Mouse (Mus musculus): ENCODE measurements around the gene Olfr117. TPM values are rescaled to one million over a fixed set of nuclear protein-coding genes. Genes with fewer than 3 reads are reported as not detected.

Gene Olfr117
- not detected in 2 replicates for polyA plus RNA-seq (2015; fragmentation: Nextera tagmentation; extraction: Ambion mirVana)

DNA sequence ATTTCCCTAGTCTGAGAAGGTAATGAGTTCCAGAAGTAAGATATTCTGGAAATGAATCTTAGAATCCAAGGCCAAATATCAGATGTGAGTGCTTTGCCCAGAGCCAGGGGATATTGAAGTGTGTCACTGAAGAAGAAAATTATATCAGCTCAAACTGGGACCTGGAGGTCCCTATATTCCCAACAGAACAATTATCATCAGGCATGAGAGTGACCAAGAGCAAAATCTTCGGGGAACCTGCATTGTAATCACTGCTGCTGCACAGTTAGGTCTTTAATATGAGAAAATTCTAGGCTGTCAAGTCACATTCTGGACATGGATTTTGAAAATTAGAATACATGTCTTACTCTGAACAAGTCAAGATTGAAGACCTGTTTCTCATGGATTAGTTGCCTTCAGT lies at the start of gene Olfr117:
Gene Olfr117 (minus strand): TSS at position 101 of the 400 bp plus-strand sequence.

DNA sequence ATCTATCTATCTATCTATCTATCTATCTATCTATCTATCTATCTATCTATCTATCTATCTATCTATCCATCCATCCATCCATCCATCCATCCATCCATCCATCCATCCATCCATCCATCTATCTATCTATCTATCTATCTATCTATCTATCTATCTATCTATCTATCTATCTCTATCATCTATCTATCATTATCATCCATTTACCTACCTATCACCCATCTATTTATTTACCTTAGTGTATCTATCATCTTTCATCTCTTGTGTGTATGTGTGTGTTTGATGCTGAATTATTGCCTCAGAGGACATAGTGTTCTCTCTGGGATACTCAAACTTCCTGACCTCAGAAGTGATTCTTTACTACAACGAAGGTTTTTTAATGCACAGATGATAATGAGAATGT lies 32.7 kb upstream of the Olfr117 start, which contains the start of gene Olfr119:
Gene Olfr119 (plus strand): TSS at position 301 of the 400 bp plus-strand sequence.

GRCm38 (mm10) chr17:37666688-37667087 lies 3.1 kb upstream of the Olfr117 start, which contains the start of gene Olfr118:
Gene Olfr118 (plus strand): TSS chr17:37666988.

GRCm38 (mm10) chr17:37627009-37627408 lies 36.6 kb downstream of the Olfr117 start, which contains the start of the genes Olfr115 and Olfr116:
Gene Olfr115 (minus strand): TSS chr17:37627109.
Gene Olfr116 (minus strand): TSS chr17:37627199.

Other genes starting within 250 kb of the Olfr117 start
- gene Olfr108, start 218.3 kb downstream of the Olfr117 start, polyA plus RNA-seq (2015; fragmentation: Nextera tagmentation; extraction: Ambion mirVana): not detected in 2 replicates
- gene Olfr109, start 204.9 kb downstream of the Olfr117 start, polyA plus RNA-seq (2015; fragmentation: Nextera tagmentation; extraction: Ambion mirVana): not detected in 2 replicates
- 0.16 TPM in 1 of 2 replicates, not detected in the other for gene H2-M2, start 180.2 kb downstream of the Olfr117 start, polyA plus RNA-seq (2015; fragmentation: Nextera tagmentation; extraction: Ambion mirVana)
- gene Olfr110, start 171.3 kb downstream of the Olfr117 start, polyA plus RNA-seq (2015; fragmentation: Nextera tagmentation; extraction: Ambion mirVana): not detected in 2 replicates
- 0.05 TPM in 1 of 2 replicates, not detected in the other for gene Olfr111, start 155.8 kb downstream of the Olfr117 start, polyA plus RNA-seq (2015; fragmentation: Nextera tagmentation; extraction: Ambion mirVana)
- not detected in 2 replicates for gene Olfr112, start 94.3 kb downstream of the Olfr117 start, polyA plus RNA-seq (2015; fragmentation: Nextera tagmentation; extraction: Ambion mirVana)
- gene Olfr113, start 86.1 kb downstream of the Olfr117 start, polyA plus RNA-seq (2015; fragmentation: Nextera tagmentation; extraction: Ambion mirVana): not detected in 2 replicates
- not detected in 2 replicates for gene Olfr114, start 71.0 kb downstream of the Olfr117 start, polyA plus RNA-seq (2015; fragmentation: Nextera tagmentation; extraction: Ambion mirVana)
- gene Olfr115, start 36.7 kb downstream of the Olfr117 start, polyA plus RNA-seq (2015; fragmentation: Nextera tagmentation; extraction: Ambion mirVana): not detected in 2 replicates
- not detected in 2 replicates for gene Olfr116, start 36.6 kb downstream of the Olfr117 start, polyA plus RNA-seq (2015; fragmentation: Nextera tagmentation; extraction: Ambion mirVana)
- not detected in 2 replicates for gene Olfr118, start 3.2 kb upstream of the Olfr117 start, polyA plus RNA-seq (2015; fragmentation: Nextera tagmentation; extraction: Ambion mirVana)
- not detected in 2 replicates for gene Olfr119, start 32.8 kb upstream of the Olfr117 start, polyA plus RNA-seq (2015; fragmentation: Nextera tagmentation; extraction: Ambion mirVana)
- not detected in 2 replicates for gene Olfr120, start 58.0 kb upstream of the Olfr117 start, polyA plus RNA-seq (2015; fragmentation: Nextera tagmentation; extraction: Ambion mirVana)
- not detected in 2 replicates for gene Olfr121, start 85.1 kb upstream of the Olfr117 start, polyA plus RNA-seq (2015; fragmentation: Nextera tagmentation; extraction: Ambion mirVana)
- gene Olfr122, start 104.8 kb upstream of the Olfr117 start, polyA plus RNA-seq (2015; fragmentation: Nextera tagmentation; extraction: Ambion mirVana): not detected in 2 replicates
- not detected in 2 replicates for gene Olfr123, start 129.7 kb upstream of the Olfr117 start, polyA plus RNA-seq (2015; fragmentation: Nextera tagmentation; extraction: Ambion mirVana)
- gene Olfr124, start 136.1 kb upstream of the Olfr117 start, polyA plus RNA-seq (2015; fragmentation: Nextera tagmentation; extraction: Ambion mirVana): not detected in 2 replicates
- gene Olfr125, start 169.2 kb upstream of the Olfr117 start, polyA plus RNA-seq (2015; fragmentation: Nextera tagmentation; extraction: Ambion mirVana): not detected in 2 replicates
- not detected in 2 replicates for gene Olfr126, start 183.7 kb upstream of the Olfr117 start, polyA plus RNA-seq (2015; fragmentation: Nextera tagmentation; extraction: Ambion mirVana)
- not detected in 2 replicates for gene Olfr127, start 236.7 kb upstream of the Olfr117 start, polyA plus RNA-seq (2015; fragmentation: Nextera tagmentation; extraction: Ambion mirVana)

All from spleen, postnatal 0 days (tissue).